Mouse (Mus musculus) fat pad, adult 2 months (tissue): ENCODE data around the gene Elp1.

Experiments
- DNase-seq: peaks from one replicate; pipeline ENCODE4 v3.0.0-alpha.2; 2011; ENCODE audit warnings: low read depth, low spot score; ENCODE audit errors: extremely low read depth

The Elp1 gene

DNA sequence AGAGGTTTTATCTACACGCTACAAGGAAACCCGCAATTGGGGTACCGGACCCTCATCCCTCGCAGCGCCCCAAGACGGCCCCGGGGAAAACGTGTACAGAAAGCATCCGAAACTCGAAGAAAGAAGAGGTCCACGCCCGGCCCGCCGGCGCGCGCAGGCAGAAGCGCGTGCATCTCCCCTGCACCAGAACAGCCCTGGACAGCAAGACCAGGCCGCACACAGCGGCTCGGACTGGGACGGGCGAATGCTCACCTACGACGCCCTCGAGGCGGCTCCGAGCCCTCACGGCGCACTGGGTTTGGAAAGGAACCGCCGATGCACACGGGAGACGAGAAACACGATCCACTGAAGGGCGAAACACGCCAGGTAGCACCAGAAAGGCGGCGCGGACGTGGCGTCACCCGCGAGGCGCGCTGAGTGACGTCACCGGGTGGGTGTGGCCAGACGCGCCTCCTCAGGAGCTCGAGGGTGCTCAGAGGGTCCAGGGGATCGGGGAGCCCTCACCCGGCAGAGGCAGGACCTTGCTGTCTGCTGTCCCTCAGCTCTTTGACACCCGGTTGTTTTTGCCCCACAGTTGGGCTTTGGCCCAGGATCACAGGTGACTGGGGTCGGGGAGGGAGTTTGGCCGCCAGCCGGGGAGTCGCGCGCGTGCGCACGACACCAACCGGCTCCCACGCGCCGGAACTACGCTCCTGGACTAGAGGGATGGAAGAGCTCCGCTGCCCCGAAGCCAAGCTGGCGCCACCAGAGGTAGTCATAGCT is at the start of gene Elp1, which contains the start of gene Fam206a:
TSS of gene Elp1 (minus strand) at position 425 of the 762 bp plus-strand sequence.
TSS of gene Fam206a (plus strand) at position 439 of the 762 bp plus-strand sequence.
- no peak for DNase-seq

- no peak for DNase-seq
Measured at GRCm38 (mm10) chr4:56850724-56851123, 48.6 kb upstream of the Elp1 start.

DNA sequence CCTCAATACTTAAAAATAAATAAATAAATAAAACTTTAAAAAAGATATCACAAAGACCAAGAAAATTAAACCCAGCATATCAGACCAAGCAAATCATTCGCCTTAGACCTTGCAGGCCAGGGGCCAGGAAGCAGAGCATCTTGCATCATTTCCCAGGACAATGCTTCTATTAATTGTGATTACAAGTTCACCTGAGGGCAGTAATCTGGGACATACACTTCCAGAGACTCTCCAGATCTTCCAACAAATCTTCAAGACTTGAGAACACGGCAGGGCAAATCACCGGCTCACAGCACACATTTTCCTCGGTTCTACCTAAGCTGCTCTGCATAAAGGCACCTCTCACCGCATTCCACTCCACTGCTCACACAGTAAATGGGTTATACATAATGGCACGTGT is 45.9 kb upstream of the Elp1 start:
- DNase-seq = peak; percentile 92

GRCm38 (mm10) chr4:56847400-56847799 is 45.3 kb upstream of the Elp1 start:
- DNase-seq = no peak

GRCm38 (mm10) chr4:56845896-56846533 is 43.9 kb upstream of the Elp1 start:
- DNase-seq = no peak

DNA sequence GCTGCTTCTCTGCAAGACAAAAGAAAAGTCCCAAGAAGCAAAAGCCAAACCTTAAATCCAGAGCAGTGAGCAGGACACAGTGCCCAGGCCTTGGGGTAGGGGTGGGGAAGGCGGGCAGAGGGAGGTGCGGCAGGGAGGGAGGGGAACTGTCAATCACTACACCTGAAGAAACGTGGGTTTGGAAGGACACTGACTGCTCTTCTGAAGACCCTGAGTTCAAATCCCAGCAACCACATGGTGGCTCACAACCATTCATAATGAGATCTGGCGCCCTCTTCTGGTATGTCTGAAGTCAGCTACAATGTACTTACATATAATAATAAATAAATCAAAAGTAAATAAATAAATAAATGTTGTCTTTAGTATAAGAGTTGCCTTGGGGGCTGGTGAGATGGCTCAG is 42.8 kb upstream of the Elp1 start:
- DNase-seq = no peak

DNA sequence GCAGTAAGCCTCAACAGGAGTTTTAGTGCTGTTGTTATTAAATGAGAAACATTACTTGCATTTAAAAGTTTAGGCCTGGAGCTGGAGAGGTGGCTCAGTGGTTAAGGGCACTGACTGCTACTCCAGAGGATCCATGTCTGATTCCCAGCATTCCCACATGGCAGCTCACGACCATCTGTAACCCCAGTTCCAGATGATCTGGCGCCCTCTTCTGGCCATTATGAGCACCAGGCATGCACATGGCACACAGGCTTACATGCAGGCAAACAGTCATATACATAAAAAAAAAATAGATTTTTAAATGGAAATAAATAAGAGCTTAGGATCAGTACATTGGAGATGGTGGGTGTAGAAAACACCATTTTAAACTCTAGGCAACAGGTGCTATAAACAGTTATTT is 41.8 kb upstream of the Elp1 start:
- DNase-seq = no peak

DNA sequence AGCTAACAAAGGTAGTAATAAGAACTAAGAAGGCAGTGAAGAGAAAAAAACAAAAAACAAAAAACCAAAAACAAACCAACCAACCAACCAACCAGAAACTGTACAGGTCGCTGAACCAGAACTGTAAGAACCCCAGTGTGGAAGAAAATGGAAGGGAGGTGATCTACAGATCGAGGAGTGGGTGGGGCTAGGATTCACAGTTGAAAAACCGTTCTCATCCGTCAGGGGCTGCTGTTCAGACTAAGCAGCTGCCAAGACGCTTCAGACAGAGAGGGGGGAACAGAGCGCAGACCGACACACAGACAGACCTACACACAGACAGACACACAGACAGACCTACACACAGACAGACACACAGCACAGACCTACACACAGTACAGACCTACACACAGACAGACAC is 40.4 kb upstream of the Elp1 start:
- DNase-seq = no peak

DNA sequence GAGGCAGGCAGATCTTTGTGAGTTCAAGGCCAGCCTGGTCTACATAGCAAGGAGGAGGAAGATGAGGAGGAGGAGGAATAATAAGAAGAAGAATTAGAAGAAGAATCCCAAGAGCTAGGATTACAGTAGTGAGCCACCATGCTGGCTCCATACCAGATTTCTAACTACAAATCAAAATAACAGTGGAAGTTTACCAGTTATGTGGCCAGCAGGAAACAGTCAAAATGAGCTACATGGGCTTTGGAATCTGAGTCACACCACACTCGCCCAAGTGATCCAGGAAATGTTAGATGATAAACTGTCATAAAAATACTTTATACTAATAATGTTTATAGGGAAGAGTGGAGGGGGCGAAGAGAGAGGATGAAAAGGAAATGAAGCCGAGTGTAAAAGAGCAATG is 38.2 kb upstream of the Elp1 start:
- DNase-seq = no peak

GRCm38 (mm10) chr4:56837661-56838060 is 35.5 kb upstream of the Elp1 start:
- DNase-seq = no peak

DNA sequence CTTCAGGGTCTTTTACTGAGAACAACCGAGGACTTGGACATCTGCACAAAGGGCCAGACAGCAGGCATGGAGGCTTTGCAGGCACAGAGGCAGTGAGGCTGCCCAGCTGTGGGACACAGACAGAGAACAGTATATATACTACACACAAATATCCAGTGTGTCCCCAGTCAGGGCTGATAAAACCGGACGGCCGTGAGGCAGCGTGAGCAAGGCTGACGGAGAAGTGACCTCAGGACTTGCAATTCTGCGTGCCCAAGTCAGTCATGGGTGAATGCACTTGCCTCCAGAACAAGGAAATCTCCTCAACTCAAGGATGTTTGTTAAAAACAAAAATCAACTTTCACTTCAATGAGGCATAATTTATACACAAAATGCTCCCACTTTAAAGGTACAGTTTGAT is 29.9 kb upstream of the Elp1 start:
- DNase-seq = no peak

- no peak for DNase-seq
Measured at GRCm38 (mm10) chr4:56831013-56831609, 29.0 kb upstream of the Elp1 start.

- DNase-seq = no peak
Measured at GRCm38 (mm10) chr4:56829511-56829921, 27.4 kb upstream of the Elp1 start.

GRCm38 (mm10) chr4:56828932-56829331 is 26.8 kb upstream of the Elp1 start:
- DNase-seq = no peak

- DNase-seq = no peak
Measured at GRCm38 (mm10) chr4:56824231-56824630, 22.1 kb upstream of the Elp1 start.

- no peak for DNase-seq
Measured at GRCm38 (mm10) chr4:56820017-56820550, 18.0 kb upstream of the Elp1 start.

- no peak for DNase-seq
Measured at GRCm38 (mm10) chr4:56815131-56815530, 13.0 kb upstream of the Elp1 start.

GRCm38 (mm10) chr4:56812096-56812495 is 10.0 kb upstream of the Elp1 start:
- no peak for DNase-seq

DNA sequence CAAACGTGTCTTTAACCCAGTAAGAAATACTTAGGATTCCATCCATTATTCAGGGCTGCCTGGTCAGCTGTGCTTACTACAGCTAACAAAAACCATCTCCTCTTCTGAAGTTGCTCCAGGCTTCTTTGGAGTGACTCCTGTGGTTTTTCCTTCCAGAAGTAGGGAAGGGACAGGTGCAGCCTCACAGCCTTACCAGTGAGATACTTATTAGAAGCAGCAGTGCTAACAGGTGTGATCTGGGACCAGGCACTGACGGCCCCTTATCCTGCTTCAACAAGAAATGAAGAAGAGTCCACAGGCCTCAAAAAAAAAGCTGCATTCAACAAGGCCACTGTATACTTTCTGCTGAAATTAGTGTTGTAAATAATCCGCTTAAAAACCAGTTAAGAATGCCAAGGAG is 9.5 kb upstream of the Elp1 start:
- no peak for DNase-seq

GRCm38 (mm10) chr4:56809050-56809449 is 6.9 kb upstream of the Elp1 start:
- no peak for DNase-seq

- no peak for DNase-seq
Measured at GRCm38 (mm10) chr4:56802669-56803150, 579 bp upstream of the Elp1 start.

- DNase-seq = no peak
Measured at GRCm38 (mm10) chr4:56791373-56791772, 10.8 kb downstream of the Elp1 start.
